Comparison of ENCODE assay signal across 21 mouse cellular contexts in genomic region chr2:139286446-139286845, GRCm38 (mm10).
DNase-seq lines count a peak whose midpoint lies in the region; ATAC-seq and TF ChIP-seq lines count a peak whose summit lies in the region.
"Had no signal": no experiment of that assay in that cellular context is flagged by ENCODE, and none has a peak within 500 bp of the region (broad histone marks: within the 10 kb centered on the region; RNA-seq: fewer than 3 reads in every experiment).

No protein-coding gene starts in this region.

- no peaks in the 10 kb centered on the region for H3K27me3 ChIP-seq in kidney, adult 2 months (replicated peaks; ENCODE audit: control insufficient read depth, insufficient read depth, low read length)
- H3K27me3 ChIP-seq in stomach, postnatal 0 days (ENCODE audit: control insufficient read depth, insufficient read depth, low read length) = no peaks in the 10 kb centered on the region
- H3K27me3 ChIP-seq: embryonic facial prominence, embryonic 12.5 days; forebrain, embryonic 15.5 days; heart, embryonic 15.5 days; Patski had no signal

- H3K4me1 ChIP-seq in kidney, adult 2 months (ENCODE audit: control insufficient read depth, insufficient read depth, low read length) = no peaks in the 10 kb centered on the region
- H3K4me1 ChIP-seq in stomach, postnatal 0 days (replicated peaks; ENCODE audit: control insufficient read depth, insufficient read depth) = no peaks in the 10 kb centered on the region
- H3K4me1 ChIP-seq: embryonic facial prominence, embryonic 12.5 days; heart, embryonic 15.5 days; hindbrain, embryonic 10.5 days had no signal

- H3K9ac ChIP-seq in stomach, postnatal 0 days (ENCODE audit: low read length) = no peak overlapping the region
- H3K9ac ChIP-seq: embryonic facial prominence, embryonic 12.5 days; forebrain, embryonic 15.5 days; heart, embryonic 15.5 days; hindbrain, embryonic 14.5 days had no signal

- no peak for TF ChIP-seq EP300 in stomach, postnatal 0 days (optimal IDR thresholded peaks at IDR 0.05)

- no peaks in the 10 kb centered on the region for H3K9me3 ChIP-seq in stomach, postnatal 0 days (ENCODE audit: control insufficient read depth, low read length)
- H3K9me3 ChIP-seq: embryonic facial prominence, embryonic 12.5 days; forebrain, embryonic 15.5 days; heart, embryonic 15.5 days; hindbrain, embryonic 10.5 days had no signal

- peak; percentile 9 for DNase-seq in embryo, embryonic 10 days (ENCODE audit: low spot score)
- no peak for DNase-seq in embryo, embryonic 9.5 days (ENCODE audit: extremely low spot score)
- DNase-seq in kidney, postnatal 4 days = peak; percentile 2 to 9
- DNase-seq in kidney, adult 2 months = no peak
- DNase-seq in ES-CJ7 (ENCODE audit: low read depth, low spot score) = peak; percentile 4
- DNase-seq in stomach, postnatal 0 days (ENCODE audit: low spot score) = no peak
- DNase-seq in adrenal gland, adult (ENCODE audit: inconsistent age in 2 of 2, low spot score in 1 of 2) = no peak
- DNase-seq: adrenal gland, adult 8-10 months; adrenal gland, postnatal 36 days; cerebellum, adult 2 months; cerebellum, postnatal 25 days; gastrocnemius, postnatal 10 days; heart, adult 2 months; heart, postnatal 14 days had no signal

- no peak overlapping the region for H3K27ac ChIP-seq in kidney, adult 2 months (ENCODE audit: insufficient read depth, low read depth, low read length)
- H3K27ac ChIP-seq in stomach, postnatal 0 days (replicated peaks) = no peak overlapping the region
- H3K27ac ChIP-seq: embryonic facial prominence, embryonic 12.5 days; forebrain, embryonic 15.5 days; heart, adult 2 months; heart, embryonic 15.5 days; hindbrain, embryonic 10.5 days; hindbrain, embryonic 14.5 days had no signal

- no peak overlapping the region for H3K4me3 ChIP-seq in kidney, adult 2 months (ENCODE audit: insufficient read depth, low read depth, low read length)
- no peak overlapping the region for H3K4me3 ChIP-seq in stomach, postnatal 0 days (ENCODE audit: low read depth, low read length)
- H3K4me3 ChIP-seq: embryonic facial prominence, embryonic 12.5 days; forebrain, embryonic 15.5 days; heart, adult 2 months; heart, embryonic 15.5 days; hindbrain, embryonic 10.5 days had no signal

- H3K36me3 ChIP-seq in kidney, adult 2 months (ENCODE audit: control insufficient read depth, insufficient read depth, low read length) = no peaks in the 10 kb centered on the region
- H3K36me3 ChIP-seq in stomach, postnatal 0 days (ENCODE audit: control insufficient read depth, insufficient read depth, low read length) = no peaks in the 10 kb centered on the region
- H3K36me3 ChIP-seq: embryonic facial prominence, embryonic 12.5 days; forebrain, embryonic 15.5 days; heart, embryonic 15.5 days; hindbrain, embryonic 10.5 days had no signal

- no peak for ATAC-seq in stomach, postnatal 0 days (ENCODE audit: low FRiP score, low TSS enrichment)
- ATAC-seq: forebrain, embryonic 15.5 days; Patski had no signal

- WGBS in kidney, adult 2 months = 49% methylated on average over 2 of the region's 2 CpGs
- WGBS in stomach, postnatal 0 days = 53% methylated on average over 2 of the region's 2 CpGs

- TF ChIP-seq POLR2A in kidney, adult 2 months (IDR thresholded peaks at IDR 0.05; ENCODE audit: low read depth, low read length) = no peak

- TF ChIP-seq CTCF in kidney, adult 2 months (conservative IDR thresholded peaks at IDR 0.05; ENCODE audit: insufficient read depth, insufficient read length, low read depth, low read length) = no peak
- TF ChIP-seq CTCF in stomach, postnatal 0 days (IDR thresholded peaks at IDR 0.05; ENCODE audit: low read depth) = 0 out of 2 replicates have a peak, but pooled peaks have one; percentile 7

- no peak overlapping the region for H3K4me2 ChIP-seq in stomach, postnatal 0 days (replicated peaks; ENCODE audit: low read depth)
- H3K4me2 ChIP-seq: embryonic facial prominence, embryonic 12.5 days; forebrain, embryonic 15.5 days; heart, embryonic 11.5 days; heart, embryonic 15.5 days; hindbrain, embryonic 14.5 days had no signal

Comparison
In these comparisons a context has a peak if more than half of its experiments do, and no peak if none do; other contexts are left out.
1. DNase-seq: peak in embryo, embryonic 10 days (single experiment), kidney, postnatal 4 days (2 of 2) and ES-CJ7 (single experiment); none in embryo, embryonic 9.5 days (single experiment), kidney, adult 2 months (single experiment), stomach, postnatal 0 days (single experiment) and adrenal gland, adult (0 of 2).